Mouse (Mus musculus) right cerebral cortex, postnatal 25 days (tissue): ENCODE measurements around the gene Smad6.

ENCODE experiments used
- DNase-seq: peaks from one replicate; pipeline ENCODE4 v3.0.0; 2022

Gene Smad6

DNA sequence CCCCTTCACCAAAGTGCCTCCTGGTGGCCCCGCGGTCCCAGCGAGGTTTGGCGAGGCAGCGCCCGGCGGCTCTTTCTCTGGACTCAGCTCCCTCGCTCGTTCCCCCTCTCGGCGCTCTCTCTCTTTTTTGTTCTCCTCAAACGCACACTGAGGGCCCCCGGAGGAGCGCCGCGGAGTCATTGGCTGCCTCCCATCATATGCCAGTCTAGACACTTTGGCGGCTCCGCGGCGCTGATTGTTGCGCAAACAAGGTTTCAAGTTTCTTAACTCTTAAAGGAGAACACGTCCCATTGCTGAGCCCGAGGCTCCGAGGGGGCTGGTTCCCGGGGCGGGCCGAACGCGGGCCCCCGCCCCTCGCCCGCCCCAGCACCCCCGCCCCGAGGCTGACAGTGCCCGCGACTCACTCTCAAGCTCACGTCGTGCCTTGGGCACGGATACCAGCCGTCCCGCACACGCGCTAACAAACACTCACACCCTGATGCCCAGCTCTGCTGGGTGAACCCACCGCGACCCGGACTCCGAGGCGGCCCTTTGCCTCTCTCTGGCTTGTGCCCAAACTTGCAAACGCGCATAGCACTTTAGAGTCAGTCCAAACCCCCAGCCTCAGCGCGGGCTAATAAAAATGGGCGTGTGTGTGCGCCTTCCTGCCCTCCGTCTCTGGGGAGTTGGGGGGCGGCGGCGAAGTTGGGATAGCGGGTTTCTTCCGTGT is at the start of gene Smad6:
Gene Smad6 (minus strand): TSS at position 207 of the 709 bp plus-strand sequence.
- DNase-seq, result peak; percentile 69

- no peak for DNase-seq
Measured at GRCm38 (mm10) chr9:64070674-64071073, 48.8 kb upstream of the Smad6 start.

DNA sequence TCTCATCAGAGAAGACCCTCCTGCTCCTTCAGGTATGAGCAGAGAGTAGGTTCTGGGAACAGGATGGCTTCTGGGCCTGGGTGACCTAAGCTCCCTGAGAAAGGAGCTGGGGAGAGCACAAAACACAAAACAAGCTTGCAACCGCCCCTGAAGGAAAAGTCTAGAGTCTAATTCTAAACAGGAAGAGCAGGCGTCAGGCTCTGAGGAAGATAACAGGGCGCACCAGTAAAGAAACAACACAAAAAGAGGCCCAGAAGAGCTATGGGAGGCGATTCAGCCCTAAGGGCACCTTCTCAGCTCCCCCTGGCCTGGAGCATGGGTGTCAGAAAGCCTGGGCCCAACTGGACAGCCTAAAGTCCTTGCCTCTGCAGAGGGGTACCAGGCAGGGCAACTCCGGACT is 47.3 kb upstream of the Smad6 start:
- no peak for DNase-seq

DNA sequence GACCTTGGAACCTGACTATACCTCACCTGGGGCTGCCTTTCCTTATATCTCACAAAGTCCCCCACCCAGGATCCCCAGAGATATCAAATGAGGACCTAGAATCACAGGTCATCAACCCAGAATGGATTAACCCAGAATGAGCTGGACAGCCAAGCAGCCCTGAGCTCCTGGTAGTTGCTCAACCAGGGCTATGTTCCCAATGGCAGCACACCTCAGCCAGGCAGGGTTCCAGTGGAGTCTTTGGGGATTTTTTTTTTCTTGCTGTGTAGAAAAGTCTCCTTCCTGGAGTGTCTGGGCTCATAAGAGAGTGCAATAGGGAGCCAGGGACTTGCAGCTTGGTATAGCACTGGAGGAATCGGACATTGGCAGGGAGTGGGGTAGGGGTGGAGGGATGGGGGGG is 46.7 kb upstream of the Smad6 start:
- no peak for DNase-seq

GRCm38 (mm10) chr9:64067787-64068186 is 45.9 kb upstream of the Smad6 start:
- DNase-seq, result no peak

GRCm38 (mm10) chr9:64060033-64060539 is 38.2 kb upstream of the Smad6 start:
- no peak for DNase-seq

GRCm38 (mm10) chr9:64057903-64058650 is 36.2 kb upstream of the Smad6 start:
- DNase-seq, result no peak

- DNase-seq, result no peak
Measured at GRCm38 (mm10) chr9:64055162-64055561, 33.3 kb upstream of the Smad6 start.

DNA sequence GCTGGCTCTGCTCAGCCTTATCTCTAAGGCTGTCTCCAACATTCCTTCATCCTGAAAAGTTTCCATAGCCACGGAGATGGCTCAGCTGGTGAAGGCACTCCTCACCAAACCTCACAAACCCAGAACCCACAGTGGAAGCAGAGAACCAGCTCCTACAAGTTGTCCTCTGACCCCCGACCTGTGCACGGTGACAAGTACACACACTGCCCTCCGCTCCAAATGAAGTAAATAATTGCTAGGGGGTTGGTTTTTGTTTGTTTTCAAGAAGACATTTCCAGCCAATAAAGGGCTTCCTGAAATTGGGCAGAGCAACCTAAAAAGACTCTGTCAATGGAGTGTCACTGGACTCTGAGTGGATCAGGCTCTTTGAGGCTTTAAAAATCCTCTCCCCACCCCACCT is 31.9 kb upstream of the Smad6 start:
- DNase-seq, result no peak

- DNase-seq, result no peak
Measured at GRCm38 (mm10) chr9:64051241-64051640, 29.4 kb upstream of the Smad6 start.

DNA sequence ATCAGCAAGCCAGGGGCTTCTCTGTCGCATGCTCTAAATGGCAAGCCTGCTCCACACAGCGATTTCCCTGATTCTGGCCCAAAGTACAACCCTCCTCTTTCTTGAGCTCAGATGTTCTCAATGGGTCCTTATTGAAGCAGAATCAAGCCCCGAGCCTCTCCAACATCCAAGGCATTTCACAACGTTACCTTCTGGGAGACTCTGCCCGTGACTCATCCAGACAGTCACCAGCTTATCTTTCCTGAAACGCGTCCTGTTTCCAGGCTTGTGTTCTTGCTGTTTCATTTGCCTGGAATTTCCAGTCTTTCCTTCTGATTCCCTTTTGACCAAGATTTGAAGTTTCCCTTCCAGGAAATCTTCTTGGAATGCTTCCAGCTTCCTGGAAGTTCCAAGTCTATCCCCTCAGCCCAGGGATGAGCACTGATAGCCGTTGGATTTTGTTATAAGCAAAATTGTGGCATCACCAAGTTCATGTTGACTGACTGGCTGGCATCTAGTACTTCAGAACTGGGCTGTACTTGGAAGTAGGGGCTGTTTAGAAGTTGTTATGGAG is 28.7 kb upstream of the Smad6 start:
- peak; percentile 19 for DNase-seq

DNA sequence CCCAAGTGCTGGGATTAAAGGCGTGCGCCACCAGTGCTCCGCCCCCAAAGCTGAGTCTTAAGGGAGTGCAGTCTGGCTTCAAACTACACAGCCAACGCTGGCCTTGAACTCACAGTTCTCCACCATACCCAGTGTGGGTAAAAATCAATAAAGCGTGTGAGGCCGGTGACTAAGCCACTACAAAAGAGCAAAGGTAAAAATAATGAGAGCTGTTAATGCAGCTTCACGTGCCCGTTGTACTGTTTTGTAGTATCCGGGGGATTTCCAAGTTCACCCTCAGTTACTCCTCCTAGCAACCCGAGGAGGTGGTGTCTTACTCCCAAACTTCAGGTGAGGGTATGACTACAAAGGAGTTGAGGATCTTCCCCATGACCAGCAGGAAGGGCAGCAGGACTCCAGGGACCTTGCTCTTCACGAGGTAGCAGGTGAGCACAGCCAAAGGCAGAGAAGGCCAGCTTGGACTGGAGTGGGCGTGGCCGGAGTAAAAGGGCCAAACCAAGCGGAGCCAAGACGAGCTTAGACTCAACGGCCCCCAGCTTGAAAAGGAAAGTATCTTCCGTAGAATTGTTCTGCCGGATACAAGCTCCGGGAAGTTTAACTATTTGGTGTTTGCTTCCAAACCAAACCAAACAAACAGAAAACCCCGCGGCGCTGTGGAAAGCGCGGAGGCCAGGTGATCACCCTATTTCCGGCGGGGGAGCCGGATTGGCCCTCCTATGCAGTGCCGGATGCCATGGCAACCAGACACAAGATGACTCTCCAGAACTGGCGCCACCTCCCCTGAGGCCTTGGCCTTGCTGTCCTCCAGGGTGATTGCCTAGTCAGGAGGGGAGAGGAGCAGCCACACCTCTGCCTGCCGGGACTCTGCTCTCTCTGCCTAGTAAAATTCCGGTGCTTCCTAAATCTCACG is 27.9 kb upstream of the Smad6 start:
- DNase-seq, result peak; percentile 17

DNA sequence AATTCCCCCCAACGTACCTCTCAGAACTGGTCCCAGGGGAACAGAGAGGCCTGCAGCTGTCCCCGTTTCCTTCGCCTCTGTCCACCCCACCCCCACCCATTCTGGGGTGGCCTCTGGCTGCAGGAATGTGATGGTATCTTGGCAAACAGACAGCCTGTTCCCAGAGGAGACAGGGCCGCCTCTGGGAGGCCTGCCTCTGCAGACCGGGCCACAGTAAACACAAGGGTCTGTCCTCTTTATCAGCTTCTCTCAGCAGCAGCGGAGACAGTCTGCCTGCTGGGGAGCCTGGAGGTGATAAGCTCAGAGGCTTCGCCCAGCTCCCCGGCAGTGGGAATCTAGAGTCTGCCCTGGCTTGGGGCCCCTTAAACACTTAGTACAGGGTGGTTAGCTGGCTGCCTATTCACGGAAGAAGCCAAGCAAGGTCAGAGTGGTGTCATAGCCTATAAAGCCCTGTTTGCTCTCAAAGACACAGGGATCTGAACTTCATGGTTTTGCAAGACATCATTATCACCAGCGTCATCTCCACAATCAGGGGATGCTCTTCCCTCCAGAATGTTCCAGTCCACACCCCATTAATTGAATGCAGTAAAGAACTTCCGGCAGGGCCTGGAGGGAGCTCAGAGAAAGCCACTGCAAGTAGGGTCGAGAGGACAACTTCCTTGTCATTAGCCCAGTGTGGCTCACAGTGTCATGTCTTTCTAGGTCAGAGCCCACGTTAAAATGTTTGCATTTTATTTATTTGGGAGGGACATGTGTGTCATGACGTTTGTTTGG is 23.4 kb upstream of the Smad6 start:
- no peak for DNase-seq

- DNase-seq, result no peak
Measured at GRCm38 (mm10) chr9:64044343-64044742, 22.5 kb upstream of the Smad6 start.

DNA sequence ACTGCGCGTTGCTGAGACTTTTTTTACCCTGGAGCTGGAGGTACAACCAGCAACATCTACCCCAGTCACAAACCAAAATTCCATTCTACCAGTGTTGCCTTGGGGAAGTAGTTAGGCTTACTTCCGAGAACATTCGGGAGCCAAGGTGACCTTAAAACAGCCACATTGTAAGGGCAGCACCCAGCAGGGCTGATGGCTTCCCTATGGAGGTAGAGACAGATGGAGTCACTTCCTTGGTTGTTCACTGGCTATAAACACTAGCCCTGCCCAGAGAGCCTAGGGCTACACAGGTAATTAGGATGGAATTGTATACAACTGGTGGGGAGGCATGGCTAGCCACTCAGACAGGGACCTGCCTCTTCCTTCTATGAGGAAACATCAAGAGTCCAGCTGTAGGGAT is 21.1 kb upstream of the Smad6 start:
- DNase-seq, result no peak

DNA sequence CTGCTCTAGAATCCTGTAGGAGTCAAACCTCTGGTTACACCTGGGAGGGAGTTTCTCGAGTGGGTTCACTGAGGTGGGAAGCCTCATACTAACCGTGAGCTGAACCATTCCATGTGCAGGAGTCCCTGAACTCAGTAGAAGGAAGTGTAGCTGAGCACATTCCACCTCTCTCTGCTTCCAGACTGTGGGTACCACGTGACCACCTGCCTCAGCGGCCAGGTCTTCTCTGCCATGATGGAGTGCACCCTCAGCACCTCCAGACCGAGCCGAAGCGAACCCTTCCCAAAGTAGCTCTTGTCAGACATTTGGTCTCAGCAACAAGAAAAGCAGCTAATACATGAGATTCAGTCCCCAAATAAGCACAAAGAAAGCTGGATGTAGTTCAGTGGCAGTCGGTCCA is 20.4 kb upstream of the Smad6 start:
- no peak for DNase-seq

- no peak for DNase-seq
Measured at GRCm38 (mm10) chr9:64029908-64030631, 8.2 kb upstream of the Smad6 start.

- no peak for DNase-seq
Measured at GRCm38 (mm10) chr9:64025565-64025964, 3.7 kb upstream of the Smad6 start.

- no peak for DNase-seq
Measured at GRCm38 (mm10) chr9:64024976-64025375, 3.1 kb upstream of the Smad6 start.

- DNase-seq, result peak; percentile 68
Measured at GRCm38 (mm10) chr9:64022562-64023366, 905 bp upstream of the Smad6 start.
